Mouse (Mus musculus): Measurements from ENCODE around the gene Clpp. TPM values are rescaled to one million over a fixed set of nuclear protein-coding genes. Genes with fewer than 3 reads are reported as not detected.
A peak's percentile ranks its signal among the peaks of the same experiment; 100 is the strongest.

Gene Clpp
- polyA plus RNA-seq, 1 experiment from 2014 or later = 171 TPM

DNA sequence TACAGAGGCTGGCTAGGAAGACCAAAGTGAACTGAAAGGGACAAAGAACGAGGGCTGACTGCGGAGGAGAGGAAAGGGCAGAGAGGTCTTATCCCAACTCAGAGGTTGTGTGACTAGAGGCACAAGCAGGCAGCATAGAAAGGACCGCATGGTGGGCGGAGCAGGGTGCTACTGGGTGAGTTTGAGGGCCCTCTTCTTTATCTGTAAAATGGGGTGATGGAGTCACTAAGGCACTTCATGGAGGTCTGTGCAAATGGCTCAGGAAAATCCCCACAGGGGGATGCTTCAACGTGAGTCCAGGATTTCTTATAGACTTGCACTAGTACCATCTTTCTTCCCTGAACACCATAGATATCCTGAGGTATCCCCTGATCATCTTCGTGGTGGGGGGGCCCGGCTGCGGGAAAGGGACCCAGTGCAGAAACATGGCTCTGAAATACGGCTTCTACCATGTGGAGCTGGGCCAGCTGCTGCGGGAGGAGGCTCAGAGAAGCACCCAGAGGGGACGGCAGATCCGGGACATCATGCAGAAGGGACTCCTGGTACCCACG, 22.2 kb downstream of the Clpp start:
- Histone ChIP-seq H3K4me1 (peaks cover 24% of the 10 kb centered on the region), H3K9ac (peak overlapping the region; percentile 79), H3K4me3 (peak overlapping the region; percentile 73), H3K27me3 (no peaks in the 10 kb centered on the region), H3K9me3 (replicated peaks) (no peaks in the 10 kb centered on the region), H3K27ac (peak overlapping the region; percentile 91; the same call in 1 of the 2 replicates), H3K36me3 (ENCODE audit: poor library complexity, severe bottlenecking) (peaks cover 20% of the 10 kb centered on the region), H3K4me2 (peak overlapping the region; percentile 76)
- no peak for ATAC-seq
- WGBS = 74% methylated on average over 13 of the region's 13 CpGs

DNA sequence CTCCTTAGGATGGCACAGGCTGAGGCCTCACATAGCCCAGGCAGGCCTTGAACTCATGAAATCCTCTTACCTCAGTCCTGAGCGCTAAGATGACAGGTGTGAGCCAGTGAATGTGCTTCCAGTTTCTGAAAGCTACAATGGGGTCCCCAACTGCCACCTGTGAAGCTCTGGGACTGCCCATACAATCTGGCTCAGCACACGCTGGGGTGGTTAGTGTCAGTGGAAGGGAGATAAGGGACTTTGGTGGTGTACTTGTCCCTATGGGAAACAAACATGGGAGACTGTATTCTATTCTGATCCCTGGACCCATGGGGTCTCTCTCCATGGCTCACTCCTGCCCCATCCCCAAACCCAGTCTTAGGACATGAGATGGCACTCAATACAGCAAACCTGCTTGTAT, 29.6 kb downstream of the Clpp start:
- Histone ChIP-seq H3K27ac (no peak overlapping the region), H3K4me3 (no peak overlapping the region), H3K27me3 (no peaks in the 10 kb centered on the region), H3K4me1 (no peaks in the 10 kb centered on the region), H3K9ac (no peak overlapping the region), H3K36me3 (ENCODE audit: poor library complexity, severe bottlenecking) (peaks cover 56% of the 10 kb centered on the region), H3K9me3 (replicated peaks) (no peaks in the 10 kb centered on the region), H3K4me2 (no peak overlapping the region)
- no peak for ATAC-seq
- 86% methylated on average over 2 of the region's 2 CpGs for WGBS

- ATAC-seq = no peak
- 94% methylated on average over 5 of the region's 5 CpGs for WGBS
Measured at GRCm38 (mm10) chr17:57020960-57021359, 30.9 kb downstream of the Clpp start.

GRCm38 (mm10) chr17:57027471-57027870, 37.4 kb downstream of the Clpp start:
- Histone ChIP-seq H3K9ac (no peak overlapping the region), H3K4me1 (peaks cover 19% of the 10 kb centered on the region), H3K27ac (no peak overlapping the region), H3K4me2 (no peak overlapping the region), H3K9me3 (replicated peaks) (no peaks in the 10 kb centered on the region), H3K4me3 (no peak overlapping the region), H3K27me3 (no peaks in the 10 kb centered on the region), H3K36me3 (ENCODE audit: poor library complexity, severe bottlenecking) (peaks cover 65% of the 10 kb centered on the region)
- 92% methylated on average over 4 of the region's 4 CpGs for WGBS
- ATAC-seq = no peak

More at GRCm38 (mm10) chr17:57020960-57021359, 30.9 kb downstream of the Clpp start:
- H3K27ac ChIP-seq = no peak overlapping the region
- H3K9me3 ChIP-seq (replicated peaks) = no peaks in the 10 kb centered on the region
- no peak overlapping the region for H3K4me3 ChIP-seq
- H3K4me2 ChIP-seq = no peak overlapping the region
- H3K9ac ChIP-seq = no peak overlapping the region
- H3K36me3 ChIP-seq (ENCODE audit: poor library complexity, severe bottlenecking) = peaks cover 68% of the 10 kb centered on the region
- no peaks in the 10 kb centered on the region for H3K4me1 ChIP-seq
- H3K27me3 ChIP-seq = no peaks in the 10 kb centered on the region

DNA sequence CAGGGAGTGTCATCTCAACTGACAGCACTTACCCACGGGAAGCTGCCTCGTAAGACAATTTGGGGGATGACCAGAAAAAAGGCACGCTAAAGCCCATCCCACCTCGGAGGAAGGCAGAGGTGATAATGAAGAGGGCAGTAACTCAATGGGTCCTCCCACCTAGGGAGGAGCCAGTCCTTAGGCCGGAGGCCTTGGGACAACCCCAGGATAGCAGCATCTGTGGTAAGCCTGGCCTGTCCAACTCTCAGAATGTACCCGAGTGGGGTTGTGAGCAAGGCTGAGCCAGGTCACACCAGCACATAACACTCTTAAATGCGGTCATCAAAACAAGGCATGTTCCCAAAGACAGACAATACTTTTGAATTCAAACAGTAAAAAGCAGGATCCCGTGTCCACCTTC, 39.6 kb downstream of the Clpp start:
- WGBS = 46% methylated on average over 8 of the region's 8 CpGs
- H3K27me3 ChIP-seq = no peaks in the 10 kb centered on the region
- H3K9ac ChIP-seq = peak overlapping the region; percentile 99
- H3K4me1 ChIP-seq = peaks cover 21% of the 10 kb centered on the region
- peak overlapping the region; percentile 87 for H3K4me3 ChIP-seq
- peak overlapping the region; percentile 93 for H3K4me2 ChIP-seq
- no peak for ATAC-seq
- no peaks in the 10 kb centered on the region for H3K9me3 ChIP-seq (replicated peaks)
- H3K27ac ChIP-seq = no peak overlapping the region
- H3K36me3 ChIP-seq (ENCODE audit: poor library complexity, severe bottlenecking) = peaks cover 43% of the 10 kb centered on the region

- peak within 1 kb of the TSS; percentile 99 for H3K9ac ChIP-seq
- peak within 1 kb of the TSS; percentile 87 for H3K4me3 ChIP-seq
- H3K27me3 ChIP-seq = 0 out of 2 replicates have a peak, but pooled peaks cover 6% of the 10 kb centered on the region
- peaks cover 21% of the 10 kb centered on the region for H3K4me1 ChIP-seq
- peaks cover 29% of the 10 kb centered on the region for H3K36me3 ChIP-seq (ENCODE audit: poor library complexity, severe bottlenecking)
- H3K27ac ChIP-seq = peak within 1 kb of the TSS; percentile 94
- under 1% methylated on average over 83 of the region's 99 CpGs for WGBS
- H3K4me2 ChIP-seq = peak within 1 kb of the TSS; percentile 93
- H3K9me3 ChIP-seq (replicated peaks) = no peaks in the 10 kb centered on the region
- ATAC-seq = 0 out of 2 replicates have a peak, but pooled peaks have one; percentile 0
Measured at GRCm38 (mm10) chr17:57030931-57031660, 41.0 kb downstream of the Clpp start, which contains the start of gene Khsrp. Gene Khsrp, minus strand, starts transcription at chr17:57031522.

DNA sequence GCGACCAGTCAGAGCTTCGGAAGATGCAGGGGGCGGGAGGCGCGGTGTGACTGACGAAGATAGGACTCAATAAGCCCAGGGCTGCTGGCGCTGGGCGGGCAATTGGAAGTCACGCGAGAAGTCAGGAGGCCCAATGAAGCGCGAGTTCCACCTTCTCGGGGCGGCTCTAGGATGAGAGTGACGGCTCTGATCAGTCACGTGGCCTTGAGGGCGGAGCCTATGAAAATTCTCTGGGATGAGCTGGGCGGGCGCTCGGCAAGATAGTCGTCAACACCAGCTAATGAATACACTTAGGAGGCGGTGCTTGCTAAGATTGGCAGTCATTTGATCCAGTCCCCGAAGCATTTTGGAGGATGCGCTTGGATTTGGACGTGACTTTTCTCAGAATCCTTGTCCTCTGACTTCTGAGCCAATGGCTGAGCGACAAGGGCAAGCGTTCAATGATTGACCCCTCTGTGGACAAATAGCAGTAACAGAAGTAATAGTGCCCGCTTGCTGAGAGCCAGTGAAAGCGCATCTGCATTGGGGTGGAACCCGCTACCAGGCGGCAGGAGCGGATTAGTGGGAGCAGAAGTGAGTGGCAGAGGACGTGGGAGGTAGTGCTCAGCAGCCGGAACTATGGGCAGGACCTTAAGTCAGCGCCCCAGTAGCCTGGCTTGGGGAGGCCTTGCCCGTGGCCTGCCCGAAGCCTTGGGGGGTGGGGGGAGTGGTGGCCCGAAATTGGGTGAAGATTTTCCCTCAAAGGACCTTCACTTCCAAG, 41.7 kb downstream of the Clpp start:
- Histone ChIP-seq H3K36me3 (ENCODE audit: poor library complexity, severe bottlenecking) (peaks cover 22% of the 10 kb centered on the region), H3K9me3 (replicated peaks) (no peaks in the 10 kb centered on the region), H3K27me3 (0 out of 2 replicates have a peak, but pooled peaks cover 6% of the 10 kb centered on the region), H3K27ac (peak overlapping the region; percentile 76), H3K4me2 (peak overlapping the region; percentile 61), H3K4me1 (peaks cover 21% of the 10 kb centered on the region), H3K4me3 (peak overlapping the region; percentile 38), H3K9ac (peak overlapping the region; percentile 58)
- ATAC-seq = peak; percentile 98
- WGBS = 1% methylated on average over 38 of the region's 38 CpGs

- ATAC-seq = no peak
- Histone ChIP-seq H3K4me3 (no peak overlapping the region), H3K27ac (no peak overlapping the region), H3K27me3 (0 out of 2 replicates have a peak, but pooled peaks cover 8% of the 10 kb centered on the region), H3K36me3 (ENCODE audit: poor library complexity, severe bottlenecking) (peaks cover 11% of the 10 kb centered on the region), H3K4me2 (no peak overlapping the region), H3K9me3 (replicated peaks) (no peaks in the 10 kb centered on the region), H3K4me1 (peaks cover 21% of the 10 kb centered on the region), H3K9ac (no peak overlapping the region)
- 91% methylated on average over 4 of the region's 4 CpGs for WGBS
Measured at GRCm38 (mm10) chr17:57032854-57033253, 42.7 kb downstream of the Clpp start.

GRCm38 (mm10) chr17:57038978-57039377, 48.9 kb downstream of the Clpp start:
- no peak for ATAC-seq
- 48% methylated on average over 8 of the region's 8 CpGs for WGBS
- Histone ChIP-seq H3K4me2 (no peak overlapping the region), H3K27me3 (peaks cover 18% of the 10 kb centered on the region), H3K36me3 (ENCODE audit: poor library complexity, severe bottlenecking) (no peaks in the 10 kb centered on the region), H3K4me3 (no peak overlapping the region), H3K4me1 (no peaks in the 10 kb centered on the region), H3K27ac (no peak overlapping the region), H3K9me3 (replicated peaks) (no peaks in the 10 kb centered on the region), H3K9ac (no peak overlapping the region)

DNA sequence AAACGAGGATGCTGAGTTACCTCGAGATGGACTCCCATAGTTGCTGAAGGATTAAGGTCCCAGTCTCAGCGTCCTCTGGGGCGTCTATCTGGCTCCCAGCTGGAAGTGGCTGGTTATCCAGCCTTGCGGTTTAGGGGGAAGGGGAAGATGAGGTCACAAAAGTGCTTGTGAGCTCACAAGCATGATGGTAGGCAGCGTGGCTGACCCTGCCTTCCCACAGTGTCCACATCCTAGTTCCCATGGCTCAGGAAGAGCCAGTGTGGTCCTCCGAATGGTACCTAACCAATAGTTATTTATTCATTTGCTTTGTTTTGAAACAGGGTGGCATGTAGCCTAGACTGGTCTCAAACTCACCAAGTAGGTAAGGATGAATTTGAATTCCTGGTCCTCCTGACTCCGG, 51.4 kb downstream of the Clpp start, which contains the start of gene Slc25a41:
Gene Slc25a41, minus strand, starts transcription at position 101 of the 400 bp plus-strand sequence.
- peaks cover 16% of the 10 kb centered on the region for H3K36me3 ChIP-seq (ENCODE audit: poor library complexity, severe bottlenecking)
- no peak for ATAC-seq
- H3K4me1 ChIP-seq = no peaks in the 10 kb centered on the region
- H3K9ac ChIP-seq = no peak within 1 kb of the TSS
- WGBS = 77% methylated on average over 8 of the region's 8 CpGs
- H3K9me3 ChIP-seq (replicated peaks) = no peaks in the 10 kb centered on the region
- no peak within 1 kb of the TSS for H3K27ac ChIP-seq
- H3K4me2 ChIP-seq = no peak within 1 kb of the TSS
- H3K4me3 ChIP-seq = no peak within 1 kb of the TSS
- peaks cover 12% of the 10 kb centered on the region for H3K27me3 ChIP-seq

Data from forebrain, embryonic 13.5 days (tissue).